Mouse (Mus musculus) brain, embryonic 14.5 days (tissue): ENCODE measurements around the gene Muc2.

Source experiments
- CTCF ChIP-seq: fragments of 200-500 bp; IDR thresholded peaks from 2 replicates; pipeline ENCODE4 v1.5.1; 2012; ENCODE audit warnings: inconsistent platforms, mild to moderate bottlenecking, moderate library complexity, borderline replicate concordance; ENCODE audit not compliant: insufficient read depth, insufficient read length; ENCODE audit errors: extremely low read depth
- POLR2A ChIP-seq: fragments of 200-500 bp; IDR thresholded peaks from 2 replicates; pipeline ENCODE4 v1.6.1; 2012; ENCODE audit warnings: mild to moderate bottlenecking, inconsistent platforms, borderline replicate concordance; ENCODE audit not compliant: poor library complexity, insufficient read depth, insufficient read length, severe bottlenecking; ENCODE audit errors: extremely low read depth

GRCm38 (mm10) chr7:141662223-141662622 is 27.9 kb upstream of the Muc2 start:
- TF ChIP-seq POLR2A (no peak), CTCF (no peak)
